Mouse (Mus musculus) testis, postnatal 10 days (tissue): Measurements from ENCODE around the gene Olfr2.
A peak's percentile ranks its signal among the peaks of the same experiment; 100 is the strongest.
"Not testable (repeated sequence)": the region's sequence is repeated elsewhere in the genome, so short reads cannot be mapped to it uniquely, and the experiment has no call there.

Experiments
- DNase-seq: peaks from one replicate; pipeline ENCODE4 v3.0.0; 2021; ENCODE audit warnings: low spot score

Olfr2 gene

GRCm38 (mm10) chr7:107005972-107006371 lies at the start of gene Olfr2:
Gene Olfr2, minus strand, starts transcription at chr7:107006072.
- no peak for DNase-seq

- DNase-seq: no peak
Measured at GRCm38 (mm10) chr7:107047578-107047977, 41.7 kb upstream of the Olfr2 start.

- peak; percentile 47 for DNase-seq
Measured at GRCm38 (mm10) chr7:107045833-107046232, 40.0 kb upstream of the Olfr2 start.

- no peak for DNase-seq
Measured at GRCm38 (mm10) chr7:107044407-107044806, 38.5 kb upstream of the Olfr2 start.

- no peak for DNase-seq
Measured at GRCm38 (mm10) chr7:107043136-107043535, 37.3 kb upstream of the Olfr2 start.

GRCm38 (mm10) chr7:107039934-107040563 lies 34.2 kb upstream of the Olfr2 start:
- DNase-seq: no peak

- no peak for DNase-seq
Measured at GRCm38 (mm10) chr7:107030874-107031273, 25.0 kb upstream of the Olfr2 start, which contains the start of gene Olfr713. Gene Olfr713, plus strand, starts transcription at chr7:107031174.

- no peak for DNase-seq
Measured at GRCm38 (mm10) chr7:107004169-107004568, 1.7 kb downstream of the Olfr2 start.

- no peak for DNase-seq
Measured at GRCm38 (mm10) chr7:107000798-107001197, 5.1 kb downstream of the Olfr2 start.

GRCm38 (mm10) chr7:106985236-106985635 lies 20.6 kb downstream of the Olfr2 start:
- DNase-seq: no peak

GRCm38 (mm10) chr7:106975353-106975752 lies 30.5 kb downstream of the Olfr2 start, which contains the start of gene Olfr711:
Gene Olfr711, minus strand, starts transcription at chr7:106975453.
- no peak for DNase-seq

GRCm38 (mm10) chr7:106967503-106967902 lies 38.4 kb downstream of the Olfr2 start:
- DNase-seq: not testable (repeated sequence)

GRCm38 (mm10) chr7:106963837-106964236 lies 42.0 kb downstream of the Olfr2 start, which contains the start of gene Olfr6:
Gene Olfr6, minus strand, starts transcription at chr7:106963937.
- DNase-seq: no peak

- DNase-seq: no peak
Measured at GRCm38 (mm10) chr7:106948212-106948611, 57.7 kb downstream of the Olfr2 start, which contains the start of gene Olfr710. Gene Olfr710, minus strand, starts transcription at chr7:106948312.
